Mouse (Mus musculus) ES-Bruce4 (cell line): ENCODE measurements around the gene Sez6l. TPM values are rescaled to one million over a fixed set of nuclear protein-coding genes. Genes with fewer than 3 reads are reported as not detected.

Experiments
- H3K27ac ChIP-seq: 2 replicates; pipeline ENCODE4 v1.5.1; 2012; ENCODE audit warnings: low read length, inconsistent platforms; ENCODE audit not compliant: insufficient read depth
- H3K27me3 ChIP-seq: 2 replicates; pipeline ENCODE4 v1.6.1; 2012; ENCODE audit warnings: mild to moderate bottlenecking, low read length, inconsistent platforms; ENCODE audit not compliant: control insufficient read depth, poor library complexity, insufficient read depth, severe bottlenecking
- H3K36me3 ChIP-seq: 2 replicates; pipeline ENCODE4 v1.6.1; 2012; ENCODE audit warnings: inconsistent platforms, mild to moderate bottlenecking, low read length, moderate library complexity; ENCODE audit not compliant: control insufficient read depth, poor library complexity, insufficient read depth, severe bottlenecking
- H3K4me1 ChIP-seq: one replicate; pipeline ENCODE4 v1.8.1; 2011; ENCODE audit warnings: low read length; ENCODE audit not compliant: control insufficient read depth, insufficient read depth
- H3K4me3 ChIP-seq: 2 replicates; pipeline ENCODE4 v1.5.1; 2011; ENCODE audit warnings: low read depth, mild to moderate bottlenecking, low read length
- H3K9ac ChIP-seq: 2 replicates; pipeline ENCODE4 v1.6.1; 2012; ENCODE audit warnings: low read depth, mild to moderate bottlenecking, inconsistent platforms; ENCODE audit not compliant: poor library complexity, severe bottlenecking
- H3K9me3 ChIP-seq: replicated peaks from 2 replicates; pipeline ENCODE4 v1.6.1; 2012; ENCODE audit warnings: mild to moderate bottlenecking, low read length, inconsistent platforms; ENCODE audit not compliant: control insufficient read depth, poor library complexity, insufficient read depth, severe bottlenecking
- CTCF ChIP-seq: IDR thresholded peaks from one replicate; pipeline ENCODE4 v1.8.1; 2011; ENCODE audit warnings: low read depth, low read length
- EP300 ChIP-seq: IDR thresholded peaks from 2 replicates; pipeline ENCODE4 v1.6.1; 2011; ENCODE audit warnings: low read depth, low read length; ENCODE audit not compliant: insufficient read depth
- POLR2A ChIP-seq: IDR thresholded peaks from one replicate; pipeline ENCODE4 v1.8.1; 2011; ENCODE audit warnings: low read length; ENCODE audit not compliant: insufficient read depth
- polyA plus RNA-seq: library from polyadenylated mRNA; stranded (reverse); fragments of >200 nt; gene quantifications from 2 replicates; pipeline ENCODE4 v1.2.4, GENCODE M21; 2011; ENCODE audit warnings: low read depth; ENCODE audit not compliant: missing spikeins, insufficient read depth, insufficient read length

Gene Sez6l
- polyA plus RNA-seq, 1 experiment, result 0.16 TPM

GRCm38 (mm10) chr5:112466331-112466730, 110.7 kb downstream of the Sez6l start:
- Histone ChIP-seq H3K36me3 (no peaks in the 10 kb centered on the region), H3K4me1 (no peaks in the 10 kb centered on the region), H3K4me3 (no peak overlapping the region), H3K27ac (no peak overlapping the region), H3K9ac (no peak overlapping the region), H3K27me3 (no peaks in the 10 kb centered on the region), H3K9me3 (no peaks in the 10 kb centered on the region)
- TF ChIP-seq EP300 (no peak), POLR2A (no peak), CTCF (no peak)

DNA sequence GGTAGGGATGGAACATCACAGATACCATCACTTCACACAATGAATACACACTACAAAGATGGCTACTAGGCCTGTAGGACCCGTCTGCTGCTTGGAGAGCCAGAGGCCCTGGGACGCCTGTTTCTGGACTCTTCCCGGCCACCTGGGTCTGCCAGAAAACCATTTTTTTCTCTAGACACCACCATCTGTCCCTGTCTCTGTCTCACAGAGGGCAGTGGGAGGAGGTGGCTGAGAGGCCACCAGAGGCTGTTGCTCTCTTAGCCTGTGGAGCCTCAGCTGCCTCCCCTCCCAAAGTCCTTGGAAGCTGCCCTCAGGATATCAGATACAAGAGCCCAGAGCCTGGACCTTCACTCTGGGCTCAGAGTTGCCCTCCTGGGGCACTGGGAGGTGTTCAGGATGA, 117.1 kb downstream of the Sez6l start:
- H3K4me3 ChIP-seq, result no peak overlapping the region
- no peak for TF ChIP-seq EP300
- TF ChIP-seq POLR2A, result no peak
- TF ChIP-seq CTCF, result no peak
- no peak overlapping the region for H3K9ac ChIP-seq
- no peaks in the 10 kb centered on the region for H3K27me3 ChIP-seq
- H3K27ac ChIP-seq, result no peak overlapping the region
- H3K9me3 ChIP-seq, result no peaks in the 10 kb centered on the region
- H3K4me1 ChIP-seq, result no peaks in the 10 kb centered on the region
- no peaks in the 10 kb centered on the region for H3K36me3 ChIP-seq

- Histone ChIP-seq H3K4me1 (no peaks in the 10 kb centered on the region), H3K9ac (no peak overlapping the region), H3K27me3 (no peaks in the 10 kb centered on the region), H3K4me3 (no peak overlapping the region), H3K36me3 (no peaks in the 10 kb centered on the region), H3K9me3 (no peaks in the 10 kb centered on the region), H3K27ac (no peak overlapping the region)
- TF ChIP-seq POLR2A, result no peak
Observed at GRCm38 (mm10) chr5:112454966-112455555, 121.9 kb downstream of the Sez6l start.

- H3K36me3 ChIP-seq, result no peaks in the 10 kb centered on the region
- no peak overlapping the region for H3K9ac ChIP-seq
- no peaks in the 10 kb centered on the region for H3K27me3 ChIP-seq
- no peak overlapping the region for H3K27ac ChIP-seq
- TF ChIP-seq POLR2A, result no peak
- no peak for TF ChIP-seq EP300
- no peak overlapping the region for H3K4me3 ChIP-seq
- H3K4me1 ChIP-seq, result no peaks in the 10 kb centered on the region
- H3K9me3 ChIP-seq, result no peaks in the 10 kb centered on the region
Observed at GRCm38 (mm10) chr5:112453088-112453487, 123.9 kb downstream of the Sez6l start.

- Histone ChIP-seq H3K9ac (no peak within 1 kb of the TSS), H3K9me3 (no peaks in the 10 kb centered on the region), H3K27me3 (no peaks in the 10 kb centered on the region), H3K4me1 (no peaks in the 10 kb centered on the region), H3K4me3 (no peak within 1 kb of the TSS), H3K27ac (no peak within 1 kb of the TSS), H3K36me3 (no peaks in the 10 kb centered on the region)
- no peak for TF ChIP-seq POLR2A
- no peak for TF ChIP-seq EP300
- TF ChIP-seq CTCF, result no peak
Observed at GRCm38 (mm10) chr5:112448747-112449440, 128.1 kb downstream of the Sez6l start, which contains the start of gene Gm6588. Gm6588 (plus strand) TSS chr5:112449426.

GRCm38 (mm10) chr5:112438535-112438934, 138.4 kb downstream of the Sez6l start:
- H3K9ac ChIP-seq, result no peak overlapping the region
- no peak overlapping the region for H3K4me3 ChIP-seq
- TF ChIP-seq POLR2A, result no peak
- no peak for TF ChIP-seq EP300
- TF ChIP-seq CTCF, result no peak
- H3K9me3 ChIP-seq, result no peaks in the 10 kb centered on the region
- H3K27ac ChIP-seq, result no peak overlapping the region
- no peaks in the 10 kb centered on the region for H3K36me3 ChIP-seq
- no peaks in the 10 kb centered on the region for H3K27me3 ChIP-seq
- no peaks in the 10 kb centered on the region for H3K4me1 ChIP-seq
